In the genomic region with DNA sequence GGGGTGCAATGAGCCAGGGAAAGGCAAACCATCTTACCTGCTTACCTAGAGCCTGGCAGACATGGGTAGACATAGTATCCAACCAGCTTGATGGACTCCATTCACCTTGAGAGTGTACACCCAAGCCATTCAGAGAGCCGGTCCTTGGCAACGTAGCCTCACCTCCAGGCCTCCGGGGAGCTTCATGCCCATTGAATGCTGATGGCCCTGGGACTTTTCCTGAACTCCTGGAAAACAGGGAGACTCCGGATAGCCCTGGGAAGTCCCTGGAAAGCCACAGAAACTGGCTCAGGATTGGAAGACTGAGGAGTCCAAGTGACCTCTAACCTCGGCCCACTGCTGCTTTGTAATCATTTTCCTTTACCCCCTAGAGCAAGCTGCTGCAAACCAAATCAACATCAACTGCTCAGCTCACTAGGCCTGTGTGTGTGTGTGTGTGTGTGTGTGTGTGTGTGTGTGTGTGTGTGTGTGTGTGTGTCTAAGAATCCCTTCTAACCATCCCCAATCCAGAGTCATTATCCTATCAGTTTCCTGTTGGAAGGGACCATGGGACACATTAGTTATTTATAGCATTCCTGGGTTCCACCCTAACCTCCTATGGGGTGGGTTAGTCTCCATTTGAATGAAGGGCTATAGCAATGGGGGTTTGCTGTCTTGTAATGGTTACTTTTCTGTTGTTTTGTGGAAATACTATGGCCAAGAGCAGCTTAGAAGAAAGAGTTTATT, we compare ENCODE assay signal across 24 mouse cellular contexts. TPM values are rescaled to one million over a fixed set of nuclear protein-coding genes. Genes with fewer than 3 reads are reported as not detected.
DNase-seq lines count a peak whose midpoint lies in the region; ATAC-seq and TF ChIP-seq lines count a peak whose summit lies in the region.
"Had no signal": no experiment of that assay in that cellular context is flagged by ENCODE, and none has a peak within 500 bp of the region (broad histone marks: within the 10 kb centered on the region; RNA-seq: fewer than 3 reads in every experiment).

No protein-coding gene starts in this region.

- no peaks in the 10 kb centered on the region for H3K9me3 ChIP-seq in lung, embryonic 14.5 days (ENCODE audit: low read depth, low read length)
- no peaks in the 10 kb centered on the region for H3K9me3 ChIP-seq in embryonic facial prominence, embryonic 12.5 days
- no peaks in the 10 kb centered on the region for H3K9me3 ChIP-seq in limb, embryonic 13.5 days
- H3K9me3 ChIP-seq: heart, embryonic 13.5 days; hindbrain, embryonic 15.5 days; intestine, embryonic 15.5 days; midbrain, embryonic 12.5 days had no signal

- DNase-seq in lung, embryonic 14.5 days, result peak; percentile 36
- DNase-seq in lung, postnatal 36 days, result no peak
- DNase-seq in ES-CJ7 (ENCODE audit: low read depth, low spot score), result peak; percentile 90
- DNase-seq in cerebellum, adult 2 months, result no peak
- no peak for DNase-seq in layer of hippocampus, adult 18-20 months (ENCODE audit: low spot score in 2 of 2)
- DNase-seq: adrenal gland, postnatal 25 days; B cell, adult 2 months; cerebellum, adult 11 months; cerebellum, postnatal 14 days; gastrocnemius, postnatal 36 days; kidney, postnatal 4 days; right cerebral cortex, postnatal 14 days; thymus, adult 2 months had no signal

- no peak for TF ChIP-seq POLR2A in cerebellum, adult 2 months (IDR thresholded peaks at IDR 0.05; ENCODE audit: borderline replicate concordance, insufficient read depth, low read length)

- no peak overlapping the region for H3K4me2 ChIP-seq in lung, embryonic 14.5 days
- no peak overlapping the region for H3K4me2 ChIP-seq in embryonic facial prominence, embryonic 12.5 days (replicated peaks)
- no peak overlapping the region for H3K4me2 ChIP-seq in limb, embryonic 13.5 days (replicated peaks)
- H3K4me2 ChIP-seq: heart, embryonic 13.5 days; hindbrain, embryonic 15.5 days; intestine, embryonic 15.5 days; midbrain, embryonic 12.5 days had no signal

- no peaks in the 10 kb centered on the region for H3K4me1 ChIP-seq in lung, embryonic 14.5 days (ENCODE audit: insufficient read depth)
- peaks cover 28% of the 10 kb centered on the region for H3K4me1 ChIP-seq in embryonic facial prominence, embryonic 12.5 days
- peaks cover 42% of the 10 kb centered on the region for H3K4me1 ChIP-seq in limb, embryonic 13.5 days
- no peaks in the 10 kb centered on the region for H3K4me1 ChIP-seq in cerebellum, adult 2 months (ENCODE audit: control insufficient read depth, insufficient read depth, low read length)
- H3K4me1 ChIP-seq: hindbrain, embryonic 15.5 days; intestine, embryonic 15.5 days; midbrain, embryonic 12.5 days had no signal

- WGBS in lung, embryonic 14.5 days, result 73% methylated on average over 5 of the region's 5 CpGs
- WGBS in embryonic facial prominence, embryonic 12.5 days, result 60% methylated on average over 5 of the region's 5 CpGs
- WGBS in limb, embryonic 13.5 days, result 67% methylated on average over 5 of the region's 5 CpGs
- WGBS in cerebellum, adult 2 months, result 65% methylated on average over 5 of the region's 5 CpGs

- no peak overlapping the region for H3K27ac ChIP-seq in lung, embryonic 14.5 days (ENCODE audit: low read depth)
- H3K27ac ChIP-seq in embryonic facial prominence, embryonic 12.5 days, result peak overlapping the region; percentile 60
- peak overlapping the region; percentile 44; the same call in 1 of the 2 replicates for H3K27ac ChIP-seq in limb, embryonic 13.5 days
- H3K27ac ChIP-seq in cerebellum, adult 2 months (ENCODE audit: insufficient read depth, low read length), result no peak overlapping the region
- H3K27ac ChIP-seq: heart, embryonic 13.5 days; hindbrain, embryonic 15.5 days; intestine, embryonic 15.5 days; liver, embryonic 14.5 days; macrophage; midbrain, embryonic 12.5 days had no signal

- TF ChIP-seq CTCF in lung, embryonic 14.5 days (IDR thresholded peaks at IDR 0.05; ENCODE audit: low read depth), result no peak
- no peak for TF ChIP-seq CTCF in cerebellum, adult 2 months (IDR thresholded peaks at IDR 0.05; ENCODE audit: borderline replicate concordance, insufficient read depth, low read depth, low read length)

- no peaks in the 10 kb centered on the region for H3K27me3 ChIP-seq in lung, embryonic 14.5 days (ENCODE audit: insufficient read depth, low read length)
- no peaks in the 10 kb centered on the region for H3K27me3 ChIP-seq in embryonic facial prominence, embryonic 12.5 days
- no peaks in the 10 kb centered on the region for H3K27me3 ChIP-seq in limb, embryonic 13.5 days
- no peaks in the 10 kb centered on the region for H3K27me3 ChIP-seq in cerebellum, adult 2 months (ENCODE audit: control insufficient read depth, insufficient read depth, low read length)
- H3K27me3 ChIP-seq: hindbrain, embryonic 15.5 days; intestine, embryonic 15.5 days; midbrain, embryonic 12.5 days had no signal

- H3K4me3 ChIP-seq in lung, embryonic 14.5 days (ENCODE audit: low read depth, low read length), result no peak overlapping the region
- H3K4me3 ChIP-seq in embryonic facial prominence, embryonic 12.5 days, result no peak overlapping the region
- H3K4me3 ChIP-seq in limb, embryonic 13.5 days, result no peak overlapping the region
- H3K4me3 ChIP-seq in cerebellum, adult 2 months (replicated peaks; ENCODE audit: insufficient read depth, low read depth, low read length), result no peak overlapping the region
- H3K4me3 ChIP-seq: erythroblast, embryonic 14.5 days; heart, embryonic 13.5 days; hindbrain, embryonic 15.5 days; intestine, embryonic 15.5 days; midbrain, embryonic 12.5 days had no signal

- peaks cover 38% of the 10 kb centered on the region for H3K36me3 ChIP-seq in lung, embryonic 14.5 days (ENCODE audit: insufficient read depth)
- H3K36me3 ChIP-seq in embryonic facial prominence, embryonic 12.5 days, result peaks cover 36% of the 10 kb centered on the region
- peaks cover 45% of the 10 kb centered on the region for H3K36me3 ChIP-seq in limb, embryonic 13.5 days
- H3K36me3 ChIP-seq: hindbrain, embryonic 15.5 days; midbrain, embryonic 12.5 days had no signal

- no peak overlapping the region for H3K9ac ChIP-seq in lung, embryonic 14.5 days
- no peak overlapping the region for H3K9ac ChIP-seq in embryonic facial prominence, embryonic 12.5 days
- no peak overlapping the region for H3K9ac ChIP-seq in limb, embryonic 13.5 days
- H3K9ac ChIP-seq: heart, embryonic 13.5 days; hindbrain, embryonic 15.5 days; intestine, embryonic 15.5 days; liver, embryonic 14.5 days; midbrain, embryonic 12.5 days had no signal

- ATAC-seq in lung, embryonic 14.5 days (ENCODE audit: insufficient read depth), result no peak
- no peak for ATAC-seq in embryonic facial prominence, embryonic 12.5 days (ENCODE audit: insufficient number of reproducible peaks, insufficient read depth, low FRiP score, low TSS enrichment)
- peak; percentile 25; the same call in 1 of the 2 replicates for ATAC-seq in limb, embryonic 13.5 days (ENCODE audit: low FRiP score, low read depth)
- ATAC-seq: forebrain, embryonic 14.5 days; intestine, embryonic 15.5 days; Patski had no signal

RNA-seq across cellular contexts. Expression of gene Nfatc4, which starts 12.0 kb away (rescaled TPM):
- polyA plus RNA-seq in lung, embryonic 14.5 days (2014; fragmentation: Nextera tagmentation; extraction: Ambion mirVana), result 58.8 and 66.1 TPM in 2 replicates
- 154 and 161 TPM in 2 replicates for polyA plus RNA-seq in embryonic facial prominence, embryonic 12.5 days (2016; fragmentation: Nextera tagmentation; extraction: Ambion mirVana)
- polyA plus RNA-seq in limb, embryonic 13.5 days (2015; fragmentation: Nextera tagmentation; extraction: Ambion mirVana), result 124 and 128 TPM in 2 replicates
- 1.5 and 1.7 TPM in 2 replicates for polyA plus RNA-seq in cerebellum, adult 2 months (2012; rRNA removed)
- 1 to 10 TPM; 1.4 to 2.3 TPM for total RNA-seq in layer of hippocampus, adult 18-20 months (2021)
- polyA plus RNA-seq: erythroblast, embryonic 14.5 days; macrophage had no signal

RNA-seq across cellular contexts. Expression of gene Nynrin, which starts 18.8 kb away (rescaled TPM):
- 18.7 and 19.4 TPM in 2 replicates for polyA plus RNA-seq in lung, embryonic 14.5 days (2014; fragmentation: Nextera tagmentation; extraction: Ambion mirVana)
- 41.4 and 41.7 TPM in 2 replicates for polyA plus RNA-seq in embryonic facial prominence, embryonic 12.5 days (2016; fragmentation: Nextera tagmentation; extraction: Ambion mirVana)
- 28.2 and 34.2 TPM in 2 replicates for polyA plus RNA-seq in limb, embryonic 13.5 days (2015; fragmentation: Nextera tagmentation; extraction: Ambion mirVana)
- polyA plus RNA-seq in cerebellum, adult 2 months (2012; rRNA removed), result 4.5 and 4.8 TPM in 2 replicates
- 1 to 10 TPM; 7.0 to 8.0 TPM for total RNA-seq in layer of hippocampus, adult 18-20 months (2021)
- polyA plus RNA-seq: Patski had no signal

RNA-seq across cellular contexts. Expression of gene Ripk3, which starts 46.3 kb away (rescaled TPM):
- polyA plus RNA-seq in lung, embryonic 14.5 days (2014; fragmentation: Nextera tagmentation; extraction: Ambion mirVana), result 42.5 and 51.4 TPM in 2 replicates
- polyA plus RNA-seq in embryonic facial prominence, embryonic 12.5 days (2016; fragmentation: Nextera tagmentation; extraction: Ambion mirVana), result 45.5 and 50.3 TPM in 2 replicates
- polyA plus RNA-seq in limb, embryonic 13.5 days (2015; fragmentation: Nextera tagmentation; extraction: Ambion mirVana), result 31.0 and 37.1 TPM in 2 replicates
- polyA plus RNA-seq in cerebellum, adult 2 months (2012; rRNA removed), result 0.39 and 0.60 TPM in 2 replicates
- total RNA-seq in layer of hippocampus, adult 18-20 months (2021), result 1 to 10 TPM in 1 of 2 experiments, under 1 TPM in 1; 0.52 to 1.1 TPM

RNA-seq across cellular contexts. Expression of gene Cbln3, which starts 49.2 kb away (rescaled TPM):
- polyA plus RNA-seq in lung, embryonic 14.5 days (2014; fragmentation: Nextera tagmentation; extraction: Ambion mirVana), result 1.4 and 1.9 TPM in 2 replicates
- polyA plus RNA-seq in embryonic facial prominence, embryonic 12.5 days (2016; fragmentation: Nextera tagmentation; extraction: Ambion mirVana), result 0.28 and 0.42 TPM in 2 replicates
- 0.17 and 0.31 TPM in 2 replicates for polyA plus RNA-seq in limb, embryonic 13.5 days (2015; fragmentation: Nextera tagmentation; extraction: Ambion mirVana)
- 534 and 635 TPM in 2 replicates for polyA plus RNA-seq in cerebellum, adult 2 months (2012; rRNA removed)
- total RNA-seq in layer of hippocampus, adult 18-20 months (2021), result under 1 TPM; 0.15 to 0.64 TPM
- total RNA-seq: gastrocnemius, postnatal 36 days had no signal
- polyA plus RNA-seq: erythroblast, embryonic 14.5 days; macrophage had no signal

RNA-seq across cellular contexts. Expression of gene Khnyn, which starts 49.8 kb away (rescaled TPM):
- 11.0 and 13.7 TPM in 2 replicates for polyA plus RNA-seq in lung, embryonic 14.5 days (2014; fragmentation: Nextera tagmentation; extraction: Ambion mirVana)
- 31.6 and 31.8 TPM in 2 replicates for polyA plus RNA-seq in embryonic facial prominence, embryonic 12.5 days (2016; fragmentation: Nextera tagmentation; extraction: Ambion mirVana)
- polyA plus RNA-seq in limb, embryonic 13.5 days (2015; fragmentation: Nextera tagmentation; extraction: Ambion mirVana), result 24.2 and 25.5 TPM in 2 replicates
- polyA plus RNA-seq in cerebellum, adult 2 months (2012; rRNA removed), result 47.4 and 52.8 TPM in 2 replicates
- total RNA-seq in layer of hippocampus, adult 18-20 months (2021), result 10 to 100 TPM; 11.4 to 12.2 TPM

Comparison
In these comparisons a context has a peak if more than half of its experiments do, and no peak if none do; other contexts are left out.
1. DNase-seq: peak in lung, embryonic 14.5 days (single experiment) and ES-CJ7 (single experiment); none in lung, postnatal 36 days (single experiment), cerebellum, adult 2 months (0 of 2) and layer of hippocampus, adult 18-20 months (0 of 2).
2. H3K27ac ChIP-seq: peak in embryonic facial prominence, embryonic 12.5 days (single experiment) and limb, embryonic 13.5 days (single experiment); none in lung, embryonic 14.5 days (single experiment) and cerebellum, adult 2 months (single experiment).
3. RNA of gene Nfatc4, which starts 12.0 kb away (polyA plus RNA-seq): 154 to 161 TPM in embryonic facial prominence, embryonic 12.5 days, 124 to 128 TPM in limb, embryonic 13.5 days and 58.8 to 66.1 TPM in lung, embryonic 14.5 days; 1.5 to 1.7 TPM in cerebellum, adult 2 months; every median in the first group is over 10 times any median in the second.
4. RNA of gene Ripk3, which starts 46.3 kb away (polyA plus RNA-seq): 42.5 to 51.4 TPM in lung, embryonic 14.5 days, 45.5 to 50.3 TPM in embryonic facial prominence, embryonic 12.5 days and 31.0 to 37.1 TPM in limb, embryonic 13.5 days; 0.39 to 0.60 TPM in cerebellum, adult 2 months; every median in the first group is over 10 times any median in the second.